Mouse (Mus musculus) stomach, postnatal 0 days (tissue): ENCODE data around the gene Car5a. TPM values are rescaled to one million over a fixed set of nuclear protein-coding genes. Genes with fewer than 3 reads are reported as not detected.

Source experiments
- ATAC-seq: fragments of 200-750 bp; cut with Nextera tagmentation; 2 replicates; pipeline ENCODE4 v1.8.0; 2017; ENCODE audit not compliant: low FRiP score, low TSS enrichment
- DNase-seq: peaks from one replicate; pipeline ENCODE4 v3.0.0-alpha.2; 2016; ENCODE audit warnings: low spot score
- H3K27ac ChIP-seq: fragments of 300-500 bp; sonication (generic); replicated peaks from 2 replicates; pipeline ENCODE4 v1.5.1; 2014; ENCODE audit warnings: mild to moderate bottlenecking, control low read depth
- H3K27me3 ChIP-seq: fragments of 300-500 bp; sonication (generic); 2 replicates; pipeline ENCODE4 v1.6.1; 2014; ENCODE audit warnings: low read length; ENCODE audit not compliant: control insufficient read depth, insufficient read depth
- H3K36me3 ChIP-seq: fragments of 300-500 bp; sonication (generic); 2 replicates; pipeline ENCODE4 v1.6.1; 2014; ENCODE audit warnings: low read length, mixed read lengths; ENCODE audit not compliant: control insufficient read depth, insufficient read depth
- H3K4me1 ChIP-seq: fragments of 300-500 bp; sonication (generic); replicated peaks from 2 replicates; pipeline ENCODE4 v1.6.1; 2014; ENCODE audit warnings: antibody characterized with exemption; ENCODE audit not compliant: control insufficient read depth, insufficient read depth
- H3K4me2 ChIP-seq: fragments of 300-500 bp; sonication (generic); replicated peaks from 2 replicates; pipeline ENCODE4 v1.6.1; 2014; ENCODE audit warnings: low read depth, mild to moderate bottlenecking, control low read depth, moderate library complexity
- H3K4me3 ChIP-seq: fragments of 300-500 bp; sonication (generic); 2 replicates; pipeline ENCODE4 v1.5.1; 2014; ENCODE audit warnings: low read depth, low read length, control low read depth
- H3K9ac ChIP-seq: fragments of 300-500 bp; sonication (generic); 2 replicates; pipeline ENCODE4 v1.6.1; 2014; ENCODE audit warnings: mild to moderate bottlenecking, low read length, control low read depth, mixed read lengths
- H3K9me3 ChIP-seq: fragments of 300-500 bp; sonication (generic); 2 replicates; pipeline ENCODE4 v1.6.1; 2016; ENCODE audit warnings: low read length; ENCODE audit not compliant: control insufficient read depth
- CTCF ChIP-seq: IDR thresholded peaks from 2 replicates; pipeline ENCODE4 v1.5.1; 2016; ENCODE audit warnings: antibody characterized with exemption, low read depth, mild to moderate bottlenecking, moderate library complexity
- EP300 ChIP-seq: optimal IDR thresholded peaks from 2 replicates; pipeline ENCODE3; 2016; ENCODE audit warnings: antibody characterized with exemption
- WGBS: fragments of 180-500 bp; shearing (Covaris S2); extraction: QIAGEN DNeasy Blood & Tissue Kit; methylation state at CpG from one replicate; pipeline ENCODE4 v1.1.7; 2014; 5-methylcytosine and 5-hydroxymethylcytosine counted together
- microRNA-seq: library from miRNA; unstranded; fragments of <30 nt; microRNA quantifications from one replicate; pipeline ENCODE4, GENCODE M21; 2016
- polyA plus RNA-seq: library from polyadenylated mRNA; unstranded; fragments of >200 nt; fragmentation: Nextera tagmentation; extraction: Ambion mirVana; gene quantifications from 2 replicates; pipeline ENCODE4 v1.2.1, GENCODE M21; 2015

Gene Car5a
- polyA plus RNA-seq, 1 experiment from 2014 or later, result 0.30 TPM

DNA sequence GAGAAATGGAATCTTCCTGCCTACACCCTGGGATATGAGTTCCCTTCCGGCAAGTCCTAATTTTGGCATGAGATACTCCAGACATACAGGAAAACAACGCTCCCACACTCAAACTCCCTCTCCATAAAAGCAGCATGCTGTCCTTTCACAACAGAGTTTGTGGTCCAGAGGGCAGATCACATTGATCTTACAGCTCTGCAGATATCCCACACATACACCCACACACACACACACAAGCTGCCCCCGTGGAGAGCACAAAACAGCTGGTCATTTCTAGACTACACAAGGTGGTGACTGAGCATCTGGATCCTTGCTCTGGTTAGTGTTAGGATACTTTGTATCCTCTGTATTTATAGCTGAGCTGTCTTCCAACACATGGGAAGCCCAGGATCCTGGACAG, 69.7 kb downstream of the Car5a start:
- Histone ChIP-seq H3K4me3 (no peak overlapping the region), H3K36me3 (no peaks in the 10 kb centered on the region), H3K4me2 (no peak overlapping the region), H3K9me3 (no peaks in the 10 kb centered on the region), H3K4me1 (no peaks in the 10 kb centered on the region; the same call in 1 of the 2 replicates), H3K9ac (no peak overlapping the region), H3K27ac (0 out of 2 replicates have a peak overlapping the region, but pooled peaks have one; percentile 13), H3K27me3 (no peaks in the 10 kb centered on the region)
- DNase-seq, result no peak
- ATAC-seq, result no peak
- TF ChIP-seq CTCF, result no peak
- no peak for TF ChIP-seq EP300
- 29% methylated on average over 3 of the region's 3 CpGs for WGBS

- Histone ChIP-seq H3K4me3 (no peak overlapping the region), H3K4me1 (no peaks in the 10 kb centered on the region; the same call in 1 of the 2 replicates), H3K36me3 (no peaks in the 10 kb centered on the region), H3K27me3 (no peaks in the 10 kb centered on the region), H3K4me2 (no peak overlapping the region), H3K27ac (peak overlapping the region; percentile 45; the same call in 1 of the 2 replicates), H3K9ac (no peak overlapping the region), H3K9me3 (no peaks in the 10 kb centered on the region)
- peak; percentile 79 for DNase-seq
- WGBS, result 43% methylated on average over 9 of the region's 9 CpGs
- TF ChIP-seq CTCF, result peak; percentile 95
- TF ChIP-seq EP300, result no peak
- ATAC-seq, result peak; percentile 64
These were observed 70.7 kb downstream of the Car5a start for GRCm38 (mm10) chr8:121874031-121874430.

- DNase-seq, result peak; percentile 76
- Histone ChIP-seq H3K9ac (peak overlapping the region; percentile 35; the same call in 1 of the 2 replicates), H3K4me2 (0 out of 2 replicates have a peak overlapping the region, but pooled peaks have one; percentile 2), H3K9me3 (no peaks in the 10 kb centered on the region), H3K4me1 (no peaks in the 10 kb centered on the region; the same call in 1 of the 2 replicates), H3K4me3 (no peak overlapping the region), H3K27ac (no peak overlapping the region; the same call in 1 of the 2 replicates), H3K27me3 (no peaks in the 10 kb centered on the region), H3K36me3 (no peaks in the 10 kb centered on the region)
- ATAC-seq, result peak; percentile 59
- TF ChIP-seq EP300, result no peak
- TF ChIP-seq CTCF, result peak; percentile 35; the same call in 1 of the 2 replicates
- WGBS, result 12% methylated on average over 10 of the region's 10 CpGs
These were observed 72.8 kb downstream of the Car5a start for GRCm38 (mm10) chr8:121871833-121872440.

GRCm38 (mm10) chr8:121870190-121870589, 74.5 kb downstream of the Car5a start:
- Histone ChIP-seq H3K4me2 (no peak overlapping the region), H3K27ac (no peak overlapping the region), H3K4me3 (no peak overlapping the region), H3K4me1 (no peaks in the 10 kb centered on the region; the same call in 1 of the 2 replicates), H3K27me3 (no peaks in the 10 kb centered on the region), H3K36me3 (no peaks in the 10 kb centered on the region), H3K9me3 (no peaks in the 10 kb centered on the region), H3K9ac (no peak overlapping the region)
- WGBS, result 81% methylated on average over 2 of the region's 2 CpGs
- DNase-seq (no peak), ATAC-seq (no peak)
- no peak for TF ChIP-seq EP300
- TF ChIP-seq CTCF, result no peak

- Histone ChIP-seq H3K27ac (no peak overlapping the region), H3K27me3 (no peaks in the 10 kb centered on the region), H3K4me2 (no peak overlapping the region), H3K4me1 (no peaks in the 10 kb centered on the region; the same call in 1 of the 2 replicates), H3K9ac (no peak overlapping the region), H3K36me3 (no peaks in the 10 kb centered on the region), H3K9me3 (no peaks in the 10 kb centered on the region), H3K4me3 (no peak overlapping the region)
- no peak for DNase-seq
- WGBS, result 65% methylated on average over 7 of the region's 7 CpGs
- ATAC-seq, result no peak
- TF ChIP-seq CTCF (no peak), EP300 (no peak)
These were observed 75.8 kb downstream of the Car5a start for GRCm38 (mm10) chr8:121868896-121869295.

GRCm38 (mm10) chr8:121868196-121868595, 76.5 kb downstream of the Car5a start:
- no peaks in the 10 kb centered on the region for H3K9me3 ChIP-seq
- ATAC-seq (no peak), DNase-seq (no peak)
- H3K27ac ChIP-seq, result no peak overlapping the region
- H3K36me3 ChIP-seq, result no peaks in the 10 kb centered on the region
- H3K4me2 ChIP-seq, result no peak overlapping the region
- no peak for TF ChIP-seq EP300
- TF ChIP-seq CTCF, result no peak
- H3K27me3 ChIP-seq, result no peaks in the 10 kb centered on the region
- H3K9ac ChIP-seq, result no peak overlapping the region
- no peak overlapping the region for H3K4me3 ChIP-seq
- H3K4me1 ChIP-seq, result no peaks in the 10 kb centered on the region; the same call in 1 of the 2 replicates
- WGBS, result 85% methylated on average over 5 of the region's 5 CpGs

Small RNAs within 50 kb of the gene (microRNA-seq; reads per million reads assigned to microRNA genes)
- not detected for gene Mir7237

Other genes starting within 250 kb of the Car5a start
- 1.7 and 2.1 TPM in 2 replicates for gene Jph3, start 215.3 kb downstream of the Car5a start, polyA plus RNA-seq
- gene Klhdc4, start 115.3 kb downstream of the Car5a start, polyA plus RNA-seq, result 13.7 and 14.7 TPM in 2 replicates
- 8.9 and 9.3 TPM in 2 replicates for gene Slc7a5, start 37.2 kb downstream of the Car5a start, polyA plus RNA-seq
- 9.0 and 10.0 TPM in 2 replicates for gene Banp, start 4.8 kb upstream of the Car5a start, polyA plus RNA-seq